Mouse (Mus musculus) liver, embryonic 18 days (tissue): Measurements from ENCODE around the gene Rab3d. TPM values are rescaled to one million over a fixed set of nuclear protein-coding genes. Genes with fewer than 3 reads are reported as not detected.

Source experiments
- polyA plus RNA-seq: library from polyadenylated mRNA; depleted of rRNA; stranded (reverse); fragments of >200 nt; gene quantifications from 2 replicates; pipeline ENCODE4 v1.2.3, GENCODE M21; 2012; rRNA removed

The Rab3d gene
- polyA plus RNA-seq = 18.4 and 22.1 TPM in 2 replicates

DNA sequence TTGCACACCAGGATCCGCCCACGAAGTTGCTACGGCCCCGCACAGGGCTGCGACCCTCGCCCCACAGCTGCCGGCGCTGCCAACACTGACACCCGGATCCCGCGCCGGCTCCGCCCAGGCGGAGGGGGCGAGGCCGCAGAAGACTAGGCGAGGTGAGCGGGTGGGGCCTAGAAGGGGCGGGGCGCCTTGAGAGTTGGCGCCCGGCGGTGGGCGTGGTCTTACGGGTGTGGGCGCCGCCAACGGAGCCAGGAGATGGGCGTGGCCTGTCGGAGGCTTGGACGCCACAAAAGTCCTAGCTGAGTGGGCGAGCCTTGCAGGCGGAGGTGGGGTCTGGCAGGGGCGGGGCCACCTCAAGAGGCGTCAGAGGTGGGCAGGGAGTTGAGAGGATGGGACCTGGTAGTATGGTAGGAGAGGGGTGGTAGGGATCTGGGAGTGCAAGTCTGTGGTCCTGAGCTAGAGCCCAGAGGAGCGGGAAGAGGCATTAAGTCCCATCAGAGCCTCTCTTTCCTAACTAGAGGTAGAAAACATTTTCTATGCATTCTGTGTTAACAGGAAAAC is at the start of gene Rab3d:
Gene Rab3d, minus strand, starts transcription at position 158 of the 558 bp plus-strand sequence.

DNA sequence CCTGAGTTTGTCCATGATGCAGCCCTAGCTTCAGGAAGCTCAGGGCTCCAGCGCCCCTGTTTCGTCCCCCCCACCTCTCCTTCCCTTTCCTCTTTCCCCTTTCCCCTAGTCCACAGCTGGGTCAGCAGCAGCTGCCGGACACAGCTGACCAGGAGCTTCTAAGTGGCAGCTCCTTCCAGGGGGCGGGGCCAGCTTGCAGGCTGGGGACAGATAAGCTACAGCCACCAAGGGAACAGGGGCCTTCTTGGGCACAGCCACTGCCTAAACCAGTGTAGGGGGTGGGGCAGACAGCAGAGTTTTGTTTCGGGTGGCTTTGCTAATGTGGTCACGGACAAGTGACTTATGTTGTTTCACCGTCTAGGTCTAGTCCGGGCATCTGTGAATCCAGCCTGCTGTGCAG is 45.4 kb upstream of the Rab3d start, which contains the start of gene Epor:
Gene Epor, minus strand, starts transcription at position 90 of the 400 bp plus-strand sequence.

DNA sequence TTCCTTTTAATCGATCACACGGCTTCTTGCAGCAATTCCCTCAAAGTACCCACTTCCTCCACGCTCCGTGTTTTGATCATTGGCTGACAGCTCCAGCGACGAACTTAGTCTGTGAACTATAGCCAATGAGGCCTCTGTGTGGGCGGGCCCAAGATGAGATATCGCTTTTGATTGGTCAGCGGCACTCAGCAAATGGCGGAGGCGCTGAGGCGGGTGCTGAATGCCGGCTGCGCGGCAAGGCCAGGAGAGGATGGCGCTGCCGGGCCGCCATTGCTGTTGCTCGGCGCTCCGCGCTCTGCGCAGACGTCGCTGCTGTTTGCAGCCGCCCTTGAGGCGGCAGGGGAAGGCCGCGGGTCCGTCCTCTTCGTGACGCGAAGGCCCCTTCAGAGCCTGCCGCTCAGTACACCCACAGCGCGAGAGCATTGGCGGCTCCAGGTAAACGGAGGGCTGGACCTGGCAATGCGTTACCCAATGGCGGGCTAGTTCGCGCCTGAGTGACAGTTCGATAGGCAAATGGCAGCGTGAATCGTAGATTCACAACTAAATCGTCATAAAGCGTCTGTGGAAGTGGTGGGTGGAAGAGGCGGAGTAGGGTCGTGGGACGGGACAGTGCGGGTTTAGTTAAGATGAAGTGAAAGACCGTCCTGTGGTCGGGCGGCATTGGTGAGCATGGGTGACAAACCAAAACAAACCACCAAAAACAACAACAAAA is 37.7 kb upstream of the Rab3d start, which contains the start of gene Swsap1:
Gene Swsap1, plus strand, starts transcription at position 186 of the 712 bp plus-strand sequence.

DNA sequence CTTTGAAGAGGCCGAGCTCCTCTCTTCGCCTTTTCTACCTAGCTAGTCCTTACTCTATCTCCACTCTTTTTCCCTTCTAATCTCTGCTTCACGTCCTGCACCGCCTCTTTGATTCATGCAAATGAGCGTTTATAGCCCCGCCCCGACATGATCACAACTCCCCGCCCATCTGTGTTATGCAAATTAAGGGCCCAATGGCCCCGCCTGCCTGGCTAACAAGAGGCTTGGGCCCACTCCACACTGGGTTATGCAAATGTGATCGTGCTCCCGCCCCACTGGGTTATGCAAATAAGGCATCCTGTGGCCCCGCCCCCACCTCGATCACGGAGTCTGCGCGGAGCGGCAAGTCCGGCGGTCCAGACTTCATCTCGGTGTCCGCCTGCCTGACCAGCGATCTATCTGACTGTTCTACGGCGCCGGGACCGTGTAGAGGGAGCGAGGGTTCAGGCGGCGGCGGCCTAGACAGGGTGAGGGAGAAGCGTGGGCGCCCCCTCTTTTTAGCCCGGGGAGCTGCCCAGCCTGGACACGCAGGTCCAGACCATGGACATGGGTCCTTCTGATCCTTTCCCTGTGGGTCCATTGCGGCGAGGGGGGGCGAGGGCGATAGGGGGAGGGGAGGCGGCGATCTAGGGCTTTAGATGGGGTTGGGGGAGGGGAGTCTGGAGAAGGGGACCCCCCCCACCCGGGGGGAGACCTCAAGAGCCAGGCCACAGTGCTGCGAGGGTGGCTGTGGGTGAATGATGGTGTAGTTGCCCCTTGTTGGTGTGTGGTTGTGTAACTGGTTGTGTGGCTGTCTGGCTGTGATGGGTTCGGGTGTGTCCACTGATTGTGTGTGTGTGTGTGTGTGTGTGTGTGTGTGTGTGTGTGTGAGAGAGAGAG is 18.9 kb upstream of the Rab3d start, which contains the start of gene Plppr2:
Gene Plppr2, plus strand, starts transcription at position 342 of the 879 bp plus-strand sequence.

DNA sequence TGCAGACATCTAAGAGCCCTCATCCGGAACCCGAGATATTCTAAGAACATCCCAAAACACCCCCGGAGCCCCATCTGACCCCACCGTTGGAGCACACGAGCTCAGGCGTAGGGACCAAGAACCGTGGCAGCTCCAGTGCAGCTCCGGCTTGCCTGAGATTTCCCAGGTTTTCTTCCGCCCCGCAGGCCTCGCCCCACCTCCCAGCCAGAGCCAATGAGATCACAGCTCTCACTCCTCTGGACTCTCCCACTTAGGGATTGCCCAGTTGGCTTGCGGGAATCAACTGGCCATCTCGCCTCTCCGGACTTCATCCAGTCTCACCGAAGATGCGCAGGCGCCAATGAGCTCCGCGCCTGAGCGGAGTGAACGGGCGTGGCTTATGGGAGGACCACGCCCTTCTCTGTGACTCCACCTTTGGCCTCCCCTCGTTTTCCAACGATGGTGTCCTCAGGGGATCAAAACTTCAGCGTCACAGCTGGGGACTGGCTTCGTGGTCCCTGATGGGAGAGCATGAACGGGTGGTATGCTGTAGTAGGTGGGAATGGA is 9.3 kb upstream of the Rab3d start, which contains the start of the genes Ccdc159 and Tmem205:
Gene Ccdc159, plus strand, starts transcription at position 264 of the 546 bp plus-strand sequence.
Gene Tmem205, minus strand, starts transcription at position 349 of the 546 bp plus-strand sequence.

Other genes with a start within 250 kb of the Rab3d start
- 23.3 and 25.4 TPM in 2 replicates for gene Ldlr, start 194.7 kb downstream of the Rab3d start, polyA plus RNA-seq
- 25.7 and 26.4 TPM in 2 replicates for gene Spc24, start 157.9 kb downstream of the Rab3d start, polyA plus RNA-seq
- 8.2 and 9.7 TPM in 2 replicates for gene Kank2, start 119.4 kb downstream of the Rab3d start, polyA plus RNA-seq
- 176 and 212 TPM in 2 replicates for gene Angptl8, start 82.7 kb downstream of the Rab3d start, polyA plus RNA-seq
- 25.2 and 25.3 TPM in 2 replicates for gene Dock6, start 65.6 kb downstream of the Rab3d start, polyA plus RNA-seq
- 4.7 and 5.0 TPM in 2 replicates for gene Ccdc159, start 9.3 kb upstream of the Rab3d start, polyA plus RNA-seq
- gene Tmem205, start 9.4 kb upstream of the Rab3d start, polyA plus RNA-seq = 183 and 222 TPM in 2 replicates
- gene Plppr2, start 18.8 kb upstream of the Rab3d start, polyA plus RNA-seq = 8.6 and 10.1 TPM in 2 replicates
- 1.4 and 1.6 TPM in 2 replicates for gene Swsap1, start 37.6 kb upstream of the Rab3d start, polyA plus RNA-seq
- 51.5 and 56.7 TPM in 2 replicates for gene Epor, start 45.3 kb upstream of the Rab3d start, polyA plus RNA-seq
- gene Rgl3, start 71.3 kb upstream of the Rab3d start, polyA plus RNA-seq = 0.31 and 0.53 TPM in 2 replicates
- 0.02 TPM in 2 replicates for gene Ccdc151, start 84.4 kb upstream of the Rab3d start, polyA plus RNA-seq
- gene Prkcsh, start 84.6 kb upstream of the Rab3d start, polyA plus RNA-seq = 61.1 and 69.2 TPM in 2 replicates
- gene Elavl3, start 133.8 kb upstream of the Rab3d start, polyA plus RNA-seq = under 0.01 and 0.01 TPM in 2 replicates
- gene Gm49318, start 153.1 kb upstream of the Rab3d start, polyA plus RNA-seq = not detected in 2 replicates
- gene Zfp653, start 153.2 kb upstream of the Rab3d start, polyA plus RNA-seq = 9.9 and 13.0 TPM in 2 replicates
- 14.9 and 15.9 TPM in 2 replicates for gene Ecsit, start 167.2 kb upstream of the Rab3d start, polyA plus RNA-seq
- gene Cnn1, start 181.0 kb upstream of the Rab3d start, polyA plus RNA-seq = 0.42 and 0.54 TPM in 2 replicates
- 51.8 and 57.2 TPM in 2 replicates for gene Elof1, start 199.0 kb upstream of the Rab3d start, polyA plus RNA-seq
- gene Acp5, start 217.5 kb upstream of the Rab3d start, polyA plus RNA-seq = 142 and 178 TPM in 2 replicates
- 27.8 and 33.3 TPM in 2 replicates for gene Pigyl, start 238.7 kb upstream of the Rab3d start, polyA plus RNA-seq